Mouse (Mus musculus): ENCODE measurements around the gene Nkain4.

The Nkain4 gene

GRCm38 (mm10) chr2:180919913-180920809 is 34.3 kb downstream of the Nkain4 start:
- no peak for TF ChIP-seq GATA4 (IDR thresholded peaks at IDR 0.05; ENCODE audit: insufficient replicate concordance, low read length)

DNA sequence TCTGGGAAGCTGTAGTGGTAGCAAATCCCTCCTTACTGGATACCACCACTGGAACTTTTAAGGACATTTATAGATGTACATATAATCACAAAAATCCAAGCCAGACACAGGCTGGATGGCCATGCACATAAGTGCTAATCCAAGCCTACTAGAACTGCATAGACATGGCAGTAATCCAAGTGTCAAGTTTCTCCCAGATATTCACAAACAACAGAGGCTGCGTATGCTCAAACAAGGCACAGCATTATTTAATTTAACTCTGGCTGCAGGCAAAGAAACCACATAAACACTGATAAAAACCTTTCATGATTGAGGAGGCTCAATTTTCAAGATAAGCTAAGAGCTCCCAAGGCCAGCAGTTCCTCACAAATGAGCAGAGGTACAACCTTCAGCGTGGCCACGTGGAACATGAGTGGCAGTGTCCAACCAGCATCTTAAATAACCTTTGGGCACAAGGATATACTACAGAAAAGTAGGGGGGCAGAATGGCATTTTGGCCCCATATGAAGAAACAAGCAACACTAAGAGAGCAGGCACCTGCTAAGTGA is 38.5 kb downstream of the Nkain4 start:
- no peak for TF ChIP-seq GATA4 (IDR thresholded peaks at IDR 0.05; ENCODE audit: insufficient replicate concordance, low read length)

DNA sequence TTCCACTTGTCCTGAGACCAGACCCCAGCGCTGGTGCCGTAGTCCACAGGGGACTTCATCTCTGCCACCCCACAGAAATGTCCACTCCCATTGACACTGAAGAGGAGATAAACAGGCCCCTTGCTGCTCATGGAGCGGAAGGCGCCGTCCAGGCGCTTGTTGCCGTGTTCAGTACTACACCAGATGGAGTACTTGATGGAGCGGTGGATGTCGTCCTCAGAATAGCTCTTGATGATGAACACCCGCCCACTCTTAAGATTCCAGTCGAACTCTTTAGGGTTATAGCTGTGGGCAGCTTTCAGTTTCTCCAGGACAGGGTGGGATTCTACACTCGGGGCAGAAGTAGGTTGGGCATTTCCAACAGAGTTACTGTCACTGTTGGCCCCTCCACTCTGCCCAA is 43.6 kb downstream of the Nkain4 start:
- TF ChIP-seq GATA4 (IDR thresholded peaks at IDR 0.05; ENCODE audit: insufficient replicate concordance, low read length): no peak

GRCm38 (mm10) chr2:180905556-180906221 is 48.8 kb downstream of the Nkain4 start:
- TF ChIP-seq GATA4 (IDR thresholded peaks at IDR 0.05; ENCODE audit: insufficient replicate concordance, low read length): no peak

GRCm38 (mm10) chr2:180904435-180905208 is 49.9 kb downstream of the Nkain4 start:
- no peak for TF ChIP-seq GATA4 (IDR thresholded peaks at IDR 0.05; ENCODE audit: insufficient replicate concordance, low read length)

- TF ChIP-seq GATA4 (IDR thresholded peaks at IDR 0.05; ENCODE audit: insufficient replicate concordance, low read length): no peak
Measured at GRCm38 (mm10) chr2:180902086-180902485, 52.4 kb downstream of the Nkain4 start.

DNA sequence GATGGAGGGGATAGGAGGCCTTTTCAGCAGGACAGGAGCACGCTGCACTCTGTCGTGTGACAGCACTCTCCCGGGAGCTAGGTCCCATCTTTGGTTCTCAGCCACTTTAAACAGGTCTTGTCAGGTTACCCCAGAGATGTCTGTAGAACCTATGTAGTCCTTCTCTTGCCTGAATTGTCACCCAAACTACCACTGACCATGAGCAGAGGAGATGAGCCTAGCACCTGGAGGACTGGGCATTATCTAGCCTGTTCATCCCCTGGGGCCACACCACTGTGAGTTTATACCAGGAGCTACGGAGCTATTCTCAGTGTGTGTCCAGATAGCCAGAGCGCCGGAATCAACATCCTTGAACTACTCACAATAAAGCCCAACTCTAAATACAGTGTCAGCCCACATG is 56.6 kb downstream of the Nkain4 start:
- TF ChIP-seq GATA4 (IDR thresholded peaks at IDR 0.05; ENCODE audit: insufficient replicate concordance, low read length): no peak

DNA sequence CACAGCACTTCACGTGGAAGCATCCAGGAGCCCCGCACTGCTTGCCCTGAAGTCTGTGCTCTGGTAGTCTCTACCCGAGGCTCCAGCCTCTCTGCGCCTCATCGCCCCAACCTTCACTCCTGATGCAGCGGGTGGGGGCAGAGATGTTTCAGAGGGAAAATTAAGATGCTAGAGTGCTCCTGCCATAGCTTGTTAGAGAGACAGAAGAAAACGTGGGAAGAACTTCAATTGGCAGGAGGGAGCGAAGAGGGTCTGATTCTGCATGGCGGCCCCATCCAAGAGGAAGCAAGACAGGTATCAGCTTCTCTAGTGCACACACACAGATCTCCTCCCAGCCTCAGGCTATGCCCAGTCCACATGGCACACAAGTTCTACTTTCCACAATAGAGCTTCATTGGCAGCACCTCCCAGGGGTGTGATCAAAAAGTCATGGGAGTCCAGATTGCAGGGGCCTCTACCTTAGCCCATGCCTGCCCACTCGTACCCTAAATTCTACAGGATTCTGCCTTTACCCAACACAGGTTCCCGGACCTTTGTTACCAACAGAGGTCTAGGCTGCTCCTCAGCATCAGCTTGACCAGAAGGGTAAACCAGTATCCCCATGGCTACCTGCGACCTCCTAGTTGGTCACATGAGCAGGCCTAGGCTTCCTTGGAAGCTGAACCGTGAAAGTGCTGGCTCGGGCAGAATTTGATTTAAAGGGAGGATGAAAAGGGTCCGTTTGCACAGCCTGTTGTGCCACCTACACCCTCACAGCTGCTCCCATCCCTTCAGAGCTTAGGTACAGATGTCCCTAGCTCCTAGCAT is 57.5 kb downstream of the Nkain4 start:
- TF ChIP-seq GATA4 (IDR thresholded peaks at IDR 0.05; ENCODE audit: insufficient replicate concordance, low read length): no peak

GRCm38 (mm10) chr2:180895837-180896525 is 58.5 kb downstream of the Nkain4 start:
- TF ChIP-seq GATA4 (IDR thresholded peaks at IDR 0.05; ENCODE audit: insufficient replicate concordance, low read length): no peak

- no peak for TF ChIP-seq GATA4 (IDR thresholded peaks at IDR 0.05; ENCODE audit: insufficient replicate concordance, low read length)
Measured at GRCm38 (mm10) chr2:180895321-180895720, 59.2 kb downstream of the Nkain4 start.

DNA sequence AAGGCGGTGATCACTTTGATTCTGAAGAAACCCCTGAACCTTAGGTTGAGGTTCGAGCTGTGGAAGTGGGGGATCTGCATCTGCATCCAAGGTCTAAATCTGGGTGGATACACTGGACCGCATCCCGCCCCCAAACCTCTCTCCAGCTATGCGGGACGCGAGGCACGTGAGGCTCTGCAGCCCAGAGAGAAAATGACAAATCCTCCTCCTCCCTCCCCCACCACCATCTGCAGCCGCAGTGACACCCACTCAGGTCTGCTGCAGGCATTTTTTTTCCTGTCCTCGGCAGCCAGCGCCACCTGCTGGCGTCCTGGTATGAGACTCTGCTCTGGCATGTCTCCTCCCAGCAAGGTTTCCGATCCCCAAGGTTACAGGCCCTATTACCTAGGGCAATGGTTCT is 59.8 kb downstream of the Nkain4 start:
- no peak for TF ChIP-seq GATA4 (IDR thresholded peaks at IDR 0.05; ENCODE audit: insufficient replicate concordance, low read length)

DNA sequence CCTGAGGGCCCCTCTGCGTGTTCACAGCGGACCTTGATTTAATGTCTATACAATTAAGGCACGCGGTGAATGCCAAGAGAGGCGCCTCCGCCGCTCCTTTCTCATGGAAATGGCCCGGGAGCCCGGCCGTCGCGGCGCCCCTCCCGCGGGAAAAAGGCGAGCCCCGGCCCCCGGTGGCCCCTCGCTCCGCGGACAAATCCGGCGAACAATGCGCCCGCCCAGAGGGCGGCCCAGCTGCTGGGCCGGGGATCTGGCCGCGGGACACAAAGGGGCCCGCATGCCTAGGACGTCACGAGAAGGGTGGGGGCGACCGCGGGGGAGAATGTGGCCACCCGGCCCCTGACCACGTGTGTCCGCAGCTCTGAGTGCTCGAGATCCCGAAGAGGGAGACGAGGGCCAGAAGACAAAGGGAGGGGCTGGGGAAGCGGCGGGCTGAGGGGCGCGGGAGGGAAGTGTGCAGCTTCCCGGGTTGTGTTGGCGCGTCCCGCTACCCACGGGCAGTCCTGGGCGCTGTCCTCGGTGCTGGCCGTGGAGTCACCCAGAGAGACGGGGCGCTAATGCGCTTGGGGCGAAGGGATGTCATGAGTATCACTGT is 60.4 kb downstream of the Nkain4 start:
- TF ChIP-seq GATA4 (IDR thresholded peaks at IDR 0.05; ENCODE audit: insufficient replicate concordance, low read length): no peak

DNA sequence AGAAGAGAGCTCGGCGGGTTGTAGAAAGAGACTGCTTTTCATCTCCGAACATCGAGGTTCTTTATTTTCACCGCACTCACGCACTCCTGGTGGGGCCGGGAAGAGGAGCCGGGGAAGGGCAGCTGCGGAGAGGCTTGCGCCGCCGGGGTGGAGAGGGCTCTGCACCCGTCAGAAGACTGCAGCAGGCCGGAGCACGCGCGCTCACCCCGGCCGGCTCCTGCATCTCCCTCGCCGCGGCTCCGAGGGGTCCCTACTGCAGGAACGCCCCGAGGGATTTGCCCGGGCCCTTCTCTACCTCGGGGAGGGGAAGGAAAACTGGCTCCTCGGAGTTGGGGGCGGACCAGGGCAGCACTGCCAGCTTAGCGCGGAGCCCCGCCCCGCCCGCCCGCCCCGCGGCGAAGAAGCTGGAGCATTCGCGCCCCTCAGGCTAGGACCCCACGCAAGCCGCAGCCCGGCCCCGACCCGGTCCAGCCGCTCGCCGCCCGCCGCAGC is 60.9 kb downstream of the Nkain4 start:
- TF ChIP-seq GATA4 (IDR thresholded peaks at IDR 0.05; ENCODE audit: insufficient replicate concordance, low read length): no peak

Measured in liver, adult (tissue).